Mouse (Mus musculus) limb, embryonic 15.5 days (tissue): Measurements from ENCODE around the gene Gm28230. TPM values are rescaled to one million over a fixed set of nuclear protein-coding genes. Genes with fewer than 3 reads are reported as not detected.

ENCODE experiments used
- ATAC-seq: fragments of 200-750 bp; cut with Nextera tagmentation; 2 replicates; pipeline ENCODE4 v1.8.0; 2017; ENCODE audit warnings: low read depth, moderate TSS enrichment; ENCODE audit not compliant: insufficient number of reproducible peaks, low FRiP score, low TSS enrichment
- H3K27ac ChIP-seq: fragments of 300-500 bp; sonication (generic); 2 replicates; pipeline ENCODE4 v1.5.1; 2015; ENCODE audit warnings: moderate library complexity, mild to moderate bottlenecking, inconsistent platforms
- H3K27me3 ChIP-seq: fragments of 300-500 bp; sonication (generic); 2 replicates; pipeline ENCODE4 v1.6.1; 2015; ENCODE audit warnings: inconsistent platforms
- H3K36me3 ChIP-seq: fragments of 300-500 bp; sonication (generic); 2 replicates; pipeline ENCODE4 v1.6.1; 2015; ENCODE audit warnings: inconsistent platforms
- H3K4me1 ChIP-seq: fragments of 300-500 bp; sonication (generic); 2 replicates; pipeline ENCODE4 v1.6.1; 2015; ENCODE audit warnings: inconsistent platforms
- H3K4me2 ChIP-seq: fragments of 300-500 bp; sonication (generic); 2 replicates; pipeline ENCODE4 v1.6.1; 2015; ENCODE audit warnings: mild to moderate bottlenecking, inconsistent platforms
- H3K4me3 ChIP-seq: fragments of 300-500 bp; sonication (generic); 2 replicates; pipeline ENCODE4 v1.5.1; 2015; ENCODE audit warnings: mild to moderate bottlenecking, inconsistent platforms
- H3K9ac ChIP-seq: fragments of 300-500 bp; sonication (generic); 2 replicates; pipeline ENCODE4 v1.6.1; 2015; ENCODE audit warnings: inconsistent platforms
- H3K9me3 ChIP-seq: fragments of 300-500 bp; sonication (generic); 2 replicates; pipeline ENCODE4 v1.6.1; 2016; ENCODE audit warnings: inconsistent platforms
- WGBS: fragments of 180-500 bp; shearing (Covaris S2); methylation state at CpG from one replicate; pipeline ENCODE4 v1.1.7; 2015; 5-methylcytosine and 5-hydroxymethylcytosine counted together
- polyA plus RNA-seq: library from polyadenylated mRNA; unstranded; fragments of >200 nt; fragmentation: Nextera tagmentation; extraction: Ambion mirVana; gene quantifications from 2 replicates; pipeline ENCODE4 v1.2.1, GENCODE M21; 2015

Gene Gm28230
- polyA plus RNA-seq, 1 experiment from 2014 or later, result 0.08 TPM

DNA sequence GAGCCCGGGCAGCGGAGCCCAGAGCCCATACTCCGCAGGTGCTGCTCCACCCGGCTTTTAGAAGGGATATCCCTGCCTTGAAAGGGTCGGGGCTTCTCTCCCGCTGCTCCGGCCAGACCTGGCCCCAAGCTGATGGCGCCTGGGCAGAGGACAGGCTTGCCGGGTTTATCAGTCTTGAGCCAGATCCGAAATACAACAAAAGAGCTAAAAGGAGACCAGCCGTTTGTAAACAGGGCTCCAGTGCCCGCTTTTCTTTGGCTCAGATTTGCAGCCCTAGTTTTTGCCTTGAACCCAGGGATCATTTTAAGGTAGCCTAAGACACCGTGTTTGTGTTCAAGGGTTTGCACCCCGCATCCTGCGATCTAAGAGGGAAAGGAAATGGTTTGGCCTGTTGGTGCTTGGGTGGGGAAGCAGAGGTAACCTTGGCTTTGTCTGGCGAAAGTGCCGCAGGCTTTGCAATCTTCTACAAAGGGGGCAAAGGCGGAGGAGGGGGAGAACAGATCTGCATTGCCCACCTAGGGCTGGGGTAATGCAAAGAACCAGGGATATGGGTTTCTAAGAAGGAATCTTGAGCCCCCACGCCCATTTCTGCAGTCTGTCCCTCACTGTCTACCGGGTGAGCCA lies 33.6 kb upstream of the Gm28230 start:
- Histone ChIP-seq H3K9ac (peak overlapping the region; percentile 52), H3K4me3 (peak overlapping the region; percentile 44), H3K9me3 (no peaks in the 10 kb centered on the region), H3K27me3 (peaks cover 77% of the 10 kb centered on the region), H3K4me2 (peak overlapping the region; percentile 62), H3K36me3 (no peaks in the 10 kb centered on the region; the same call in 1 of the 2 replicates), H3K4me1 (peaks cover 41% of the 10 kb centered on the region), H3K27ac (peak overlapping the region; percentile 86)
- ATAC-seq, result no peak
- WGBS, result 15% methylated on average over 20 of the region's 20 CpGs

DNA sequence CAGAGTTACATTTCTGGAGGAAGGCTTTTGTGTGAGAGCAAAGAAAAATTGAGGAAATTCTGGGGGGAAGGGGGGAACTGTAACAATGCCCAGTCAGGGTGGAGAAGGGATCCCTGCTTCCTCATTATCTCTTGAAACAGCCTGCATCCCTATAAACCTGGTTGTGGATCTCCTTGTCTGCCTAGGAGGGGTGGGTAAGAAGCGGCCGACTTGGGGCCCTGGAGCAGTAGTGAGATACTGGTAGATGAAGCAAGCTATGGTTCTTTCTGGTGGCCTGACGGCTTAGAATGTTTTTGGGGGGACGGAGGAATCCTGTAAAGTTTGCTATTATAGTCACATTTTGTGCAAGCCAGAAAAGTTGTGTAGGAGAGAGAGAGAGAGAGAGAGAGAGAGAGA lies 33.1 kb upstream of the Gm28230 start:
- Histone ChIP-seq H3K27me3 (peaks cover 79% of the 10 kb centered on the region), H3K4me3 (peak overlapping the region; percentile 44), H3K9me3 (no peaks in the 10 kb centered on the region), H3K4me2 (peak overlapping the region; percentile 62), H3K4me1 (peaks cover 46% of the 10 kb centered on the region), H3K36me3 (no peaks in the 10 kb centered on the region; the same call in 1 of the 2 replicates), H3K9ac (peak overlapping the region; percentile 52; the same call in 1 of the 2 replicates), H3K27ac (peak overlapping the region; percentile 86)
- WGBS, result 33% methylated on average over 4 of the region's 4 CpGs
- no peak for ATAC-seq

DNA sequence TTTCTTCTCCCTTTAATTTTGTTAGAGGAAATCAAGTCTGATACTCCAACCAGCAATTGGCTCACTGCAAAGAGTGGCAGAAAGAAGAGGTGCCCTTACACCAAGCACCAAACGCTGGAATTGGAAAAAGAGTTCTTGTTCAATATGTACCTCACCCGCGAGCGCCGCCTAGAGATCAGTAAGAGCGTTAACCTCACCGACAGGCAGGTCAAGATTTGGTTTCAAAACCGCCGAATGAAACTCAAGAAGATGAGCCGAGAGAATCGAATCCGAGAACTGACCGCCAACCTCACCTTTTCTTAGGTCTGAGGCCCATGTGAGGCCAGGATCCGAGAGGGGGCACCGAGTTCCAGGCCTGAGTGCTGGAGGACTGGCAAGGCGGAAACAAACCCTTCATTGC lies 32.5 kb upstream of the Gm28230 start:
- no peak overlapping the region for H3K9ac ChIP-seq
- H3K27me3 ChIP-seq, result peaks cover 80% of the 10 kb centered on the region
- 0 out of 2 replicates have a peak overlapping the region, but pooled peaks have one; percentile 86 for H3K27ac ChIP-seq
- H3K9me3 ChIP-seq, result no peaks in the 10 kb centered on the region
- peak overlapping the region; percentile 62 for H3K4me2 ChIP-seq
- H3K4me3 ChIP-seq, result peak overlapping the region; percentile 44
- 13% methylated on average over 16 of the region's 16 CpGs for WGBS
- no peak for ATAC-seq
- no peaks in the 10 kb centered on the region; the same call in 1 of the 2 replicates for H3K36me3 ChIP-seq
- peaks cover 52% of the 10 kb centered on the region for H3K4me1 ChIP-seq

DNA sequence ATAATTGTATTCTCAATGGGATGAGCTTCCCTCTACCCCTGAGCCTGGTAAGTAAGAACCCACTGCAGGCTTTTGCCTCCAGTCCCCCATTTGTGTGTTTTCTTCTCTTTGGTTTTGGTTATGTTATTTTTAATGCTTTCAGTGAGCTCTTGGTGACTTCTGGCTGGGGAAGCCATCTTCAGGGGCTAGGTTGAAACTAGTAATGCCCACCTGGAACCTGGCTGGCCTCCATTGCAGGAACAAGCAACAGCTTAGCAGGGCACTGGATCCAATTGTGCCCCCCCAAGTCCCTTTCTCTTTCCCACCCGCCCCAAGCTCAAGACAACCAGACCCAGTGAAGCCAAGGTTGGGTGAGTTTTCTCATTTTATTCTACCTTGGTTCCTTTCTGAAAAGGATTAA lies 31.1 kb upstream of the Gm28230 start:
- Histone ChIP-seq H3K9ac (no peak overlapping the region), H3K4me1 (peaks cover 60% of the 10 kb centered on the region), H3K27ac (no peak overlapping the region), H3K4me3 (no peak overlapping the region), H3K27me3 (peaks cover 84% of the 10 kb centered on the region), H3K36me3 (peaks cover 4% of the 10 kb centered on the region; the same call in 1 of the 2 replicates), H3K4me2 (no peak overlapping the region), H3K9me3 (no peaks in the 10 kb centered on the region)
- WGBS, result 36% methylated on average over 1 of the region's 1 CpGs
- ATAC-seq, result no peak

DNA sequence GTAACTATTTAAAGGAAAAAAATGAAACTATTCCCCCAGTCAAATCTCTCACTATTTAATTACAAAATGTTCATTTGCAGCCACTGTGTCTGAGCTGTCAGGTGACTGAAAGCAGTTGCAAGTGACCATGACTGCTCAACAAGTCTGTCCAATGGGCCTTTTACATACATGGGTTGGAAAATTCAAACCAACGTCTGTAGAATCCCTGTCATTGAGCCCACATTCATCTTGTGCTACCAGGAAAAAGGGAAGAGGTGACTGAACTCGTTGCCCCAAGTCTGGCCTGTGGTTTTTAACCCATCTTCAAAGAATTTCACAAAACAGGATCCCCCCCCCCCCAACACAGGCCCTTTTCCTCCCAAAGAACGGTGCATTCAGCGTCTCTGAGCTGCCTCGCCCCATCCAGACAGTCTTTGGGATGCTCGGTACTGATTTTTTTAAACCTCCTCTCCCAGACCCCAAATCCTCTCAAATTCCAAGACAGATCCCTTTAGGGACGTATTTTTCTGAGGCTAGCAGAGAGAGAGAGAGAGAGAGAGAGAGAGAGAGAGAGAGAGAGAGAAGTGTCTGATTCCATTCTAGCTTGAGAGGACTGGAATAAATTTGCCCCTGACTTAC lies 30.6 kb upstream of the Gm28230 start:
- WGBS, result 34% methylated on average over 7 of the region's 7 CpGs
- Histone ChIP-seq H3K4me1 (peaks cover 65% of the 10 kb centered on the region), H3K9ac (no peak overlapping the region), H3K27me3 (peaks cover 88% of the 10 kb centered on the region), H3K36me3 (peaks cover 4% of the 10 kb centered on the region; the same call in 1 of the 2 replicates), H3K4me2 (0 out of 2 replicates have a peak overlapping the region, but pooled peaks have one; percentile 15), H3K9me3 (no peaks in the 10 kb centered on the region), H3K27ac (peak overlapping the region; percentile 78), H3K4me3 (0 out of 2 replicates have a peak overlapping the region, but pooled peaks have one; percentile 48)
- no peak for ATAC-seq

DNA sequence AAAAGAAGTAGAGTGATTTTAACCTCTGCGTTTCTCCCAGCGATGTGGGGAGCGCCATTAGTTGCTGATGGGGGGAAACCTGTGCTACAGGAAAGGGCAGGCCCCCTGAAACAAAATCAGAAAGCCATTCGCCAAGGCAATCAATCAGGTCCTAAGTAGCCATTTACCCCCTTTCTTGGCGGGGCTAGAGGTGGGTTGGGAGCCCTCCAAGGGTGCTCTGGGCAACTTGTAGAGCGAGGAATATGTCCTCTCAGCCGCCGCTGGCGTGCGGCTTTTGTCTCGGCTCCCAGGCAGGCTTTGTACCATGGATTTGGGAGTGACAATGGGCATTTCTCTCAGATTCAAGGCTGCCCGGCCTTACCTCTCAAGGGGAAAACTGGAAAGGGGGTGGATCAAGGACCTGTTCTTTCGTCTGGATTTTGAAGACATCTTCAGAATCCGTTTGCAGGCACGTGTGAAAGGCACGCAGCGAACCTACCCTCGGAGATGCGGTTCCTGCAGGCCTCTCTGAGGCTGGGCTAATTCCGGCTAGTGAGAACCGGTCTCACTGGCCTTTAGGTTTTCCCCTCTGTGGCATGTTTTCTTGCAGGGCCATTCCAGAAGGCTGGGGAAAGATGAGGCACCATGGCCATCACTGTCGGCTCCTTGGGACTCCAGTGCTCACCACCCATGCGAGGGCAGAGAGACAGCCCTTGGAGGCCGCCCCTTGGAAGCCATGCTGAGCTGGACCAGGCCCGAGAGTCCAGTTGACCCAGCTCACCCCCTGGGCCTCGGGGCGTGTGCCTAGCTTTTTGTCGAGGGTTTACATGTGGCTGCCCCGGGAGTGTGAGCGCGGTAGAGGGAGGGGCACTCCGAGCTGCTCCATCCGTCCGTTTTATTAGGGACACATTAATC lies 29.8 kb upstream of the Gm28230 start:
- peak overlapping the region; percentile 78 for H3K27ac ChIP-seq
- H3K4me3 ChIP-seq, result peak overlapping the region; percentile 48; the same call in 1 of the 2 replicates
- 22% methylated on average over 34 of the region's 34 CpGs for WGBS
- H3K4me1 ChIP-seq, result peaks cover 58% of the 10 kb centered on the region
- no peak for ATAC-seq
- H3K4me2 ChIP-seq, result peak overlapping the region; percentile 61
- no peak overlapping the region; the same call in 1 of the 2 replicates for H3K9ac ChIP-seq
- no peaks in the 10 kb centered on the region for H3K9me3 ChIP-seq
- peaks cover 4% of the 10 kb centered on the region; the same call in 1 of the 2 replicates for H3K36me3 ChIP-seq
- H3K27me3 ChIP-seq, result peaks cover 85% of the 10 kb centered on the region

DNA sequence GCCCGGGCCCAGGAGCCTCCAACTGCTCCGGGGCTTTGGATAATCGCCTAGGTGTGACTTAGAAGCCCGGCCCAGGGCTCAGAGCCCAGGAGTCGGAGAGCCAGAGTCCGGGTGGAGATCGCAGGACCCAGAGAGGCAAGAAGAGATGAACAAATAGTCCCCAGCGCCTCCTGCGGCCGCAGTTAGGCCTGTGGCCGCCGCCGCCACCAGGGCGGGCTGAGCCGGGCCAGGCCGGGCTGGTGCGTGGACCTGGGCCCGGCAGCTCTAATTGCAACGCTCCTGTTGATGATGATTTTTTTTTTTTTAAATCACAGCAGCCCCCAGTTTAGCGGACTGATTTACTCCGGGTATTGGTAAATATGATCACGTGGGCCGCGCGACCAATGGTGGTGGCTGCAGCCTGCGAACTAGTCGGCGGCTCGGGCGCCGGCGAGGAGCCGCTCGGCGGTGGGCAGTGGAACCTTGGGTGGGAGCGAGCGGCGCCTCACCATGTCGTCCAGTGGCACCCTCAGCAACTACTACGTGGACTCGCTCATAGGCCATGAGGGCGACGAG lies 28.9 kb upstream of the Gm28230 start, which contains the start of gene Hoxd9:
TSS of gene Hoxd9 (plus strand) at position 161 of the 555 bp plus-strand sequence.
- Histone ChIP-seq H3K4me1 (peaks cover 50% of the 10 kb centered on the region), H3K36me3 (peaks cover 4% of the 10 kb centered on the region; the same call in 1 of the 2 replicates), H3K9ac (peak within 1 kb of the TSS; percentile 47), H3K27ac (peak within 1 kb of the TSS; percentile 78), H3K27me3 (peaks cover 81% of the 10 kb centered on the region), H3K4me2 (peak within 1 kb of the TSS; percentile 61), H3K4me3 (peak within 1 kb of the TSS; percentile 48), H3K9me3 (no peaks in the 10 kb centered on the region)
- WGBS, result 2% methylated on average over 43 of the region's 43 CpGs
- 0 out of 2 replicates have a peak, but pooled peaks have one; percentile 31 for ATAC-seq

DNA sequence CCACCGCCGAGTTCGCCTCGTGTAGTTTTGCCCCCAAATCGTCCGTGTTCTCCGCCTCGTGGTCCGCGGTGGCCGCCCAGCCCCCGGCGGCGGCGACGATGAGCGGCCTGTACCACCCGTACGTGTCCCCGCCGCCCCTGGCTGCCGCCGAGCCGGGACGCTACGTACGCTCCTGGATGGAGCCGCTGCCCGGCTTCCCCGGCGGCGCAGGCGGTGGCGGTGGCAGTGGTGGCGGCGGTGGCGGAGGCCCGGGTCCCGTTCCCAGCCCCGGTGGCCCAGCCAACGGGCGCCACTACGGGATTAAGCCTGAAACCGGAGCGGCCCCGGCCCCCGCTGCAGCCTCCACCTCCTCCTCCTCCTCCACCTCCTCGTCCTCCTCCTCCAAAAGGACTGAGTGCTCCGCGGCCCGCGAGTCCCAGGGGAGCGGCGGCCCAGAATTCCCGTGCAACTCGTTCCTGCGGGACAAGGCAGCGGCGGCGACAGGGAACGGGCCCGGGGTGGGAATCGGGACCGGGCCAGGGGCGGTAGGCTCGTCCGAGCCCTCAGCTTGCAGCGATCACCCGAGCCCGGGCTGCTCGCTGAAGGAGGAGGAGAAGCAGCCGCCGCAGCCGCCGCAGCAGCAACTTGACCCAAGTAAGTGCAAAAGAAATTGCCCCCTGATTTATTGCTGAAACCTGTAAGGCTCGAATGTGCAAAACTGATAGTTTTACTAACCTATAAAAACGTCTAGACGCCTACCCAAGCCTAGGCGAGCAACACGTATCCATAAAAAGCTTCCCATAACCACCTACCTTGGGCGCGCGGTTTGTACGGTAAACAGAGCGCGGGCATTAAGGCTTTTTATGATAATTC lies 28.1 kb upstream of the Gm28230 start:
- peak overlapping the region; percentile 61 for H3K4me2 ChIP-seq
- H3K4me3 ChIP-seq, result peak overlapping the region; percentile 48
- H3K27ac ChIP-seq, result peak overlapping the region; percentile 78
- no peaks in the 10 kb centered on the region for H3K9me3 ChIP-seq
- H3K4me1 ChIP-seq, result peaks cover 42% of the 10 kb centered on the region
- H3K27me3 ChIP-seq, result peaks cover 80% of the 10 kb centered on the region
- WGBS, result 3% methylated on average over 83 of the region's 86 CpGs
- H3K9ac ChIP-seq, result peak overlapping the region; percentile 47
- peak; percentile 35; the same call in 1 of the 2 replicates for ATAC-seq
- H3K36me3 ChIP-seq, result peaks cover 4% of the 10 kb centered on the region; the same call in 1 of the 2 replicates

DNA sequence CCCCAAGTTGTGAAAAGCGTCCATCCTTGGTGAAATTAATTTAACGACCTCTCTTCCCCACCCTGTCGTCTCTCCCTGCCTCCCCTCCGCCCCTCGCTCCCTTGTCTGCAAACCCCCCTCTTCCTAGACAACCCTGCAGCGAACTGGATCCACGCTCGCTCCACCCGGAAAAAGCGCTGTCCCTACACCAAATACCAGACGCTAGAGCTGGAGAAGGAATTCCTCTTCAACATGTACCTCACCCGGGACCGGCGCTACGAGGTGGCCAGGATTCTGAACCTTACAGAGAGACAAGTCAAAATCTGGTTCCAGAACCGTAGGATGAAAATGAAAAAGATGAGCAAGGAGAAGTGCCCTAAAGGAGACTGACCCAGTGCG lies 27.5 kb upstream of the Gm28230 start:
- H3K4me2 ChIP-seq, result peak overlapping the region; percentile 61
- 9% methylated on average over 17 of the region's 17 CpGs for WGBS

DNA sequence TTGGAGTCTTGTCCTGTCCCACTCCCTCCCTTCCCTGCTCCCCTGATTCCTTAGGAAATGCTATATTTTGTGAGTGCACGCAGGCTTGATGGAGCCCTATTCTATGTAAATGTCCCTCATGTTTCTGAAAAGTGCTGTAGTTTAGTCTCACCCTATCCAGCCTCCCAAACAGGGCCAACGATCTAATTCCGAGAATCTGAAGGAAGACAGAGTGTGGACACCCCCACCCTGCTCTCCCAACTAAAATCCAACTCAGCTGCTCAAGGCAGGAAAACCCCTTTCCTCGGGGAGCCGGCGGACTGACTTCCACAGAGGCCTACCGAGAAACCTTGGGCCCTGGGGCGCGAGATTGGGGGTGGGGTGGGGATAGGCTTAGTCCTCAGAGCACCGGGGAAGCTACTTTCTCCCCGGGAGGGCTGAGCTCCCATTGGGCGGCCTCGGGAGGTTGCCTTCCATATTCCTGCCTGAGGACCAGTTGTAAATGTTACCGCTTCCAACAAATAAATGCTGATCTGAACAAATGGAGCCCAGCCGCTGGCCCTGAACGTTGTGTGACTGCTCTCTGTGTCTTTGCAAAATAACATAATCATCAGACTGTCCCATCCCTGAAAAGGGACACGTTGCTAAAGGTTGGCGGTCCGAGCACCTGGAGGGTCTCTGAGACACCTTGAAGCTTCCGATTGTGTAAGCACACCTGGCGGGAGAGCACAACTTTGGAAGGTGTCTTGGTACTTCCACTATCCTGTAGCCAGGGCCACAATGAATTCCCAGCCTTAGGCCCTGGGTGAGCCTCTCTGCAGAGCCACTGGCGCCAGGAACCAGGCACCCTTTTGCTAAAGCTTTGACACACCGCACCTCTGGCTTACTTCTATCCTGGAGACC lies 26.6 kb upstream of the Gm28230 start:
- Histone ChIP-seq H3K4me3 (peak overlapping the region; percentile 48; the same call in 1 of the 2 replicates), H3K4me1 (peaks cover 52% of the 10 kb centered on the region), H3K9me3 (no peaks in the 10 kb centered on the region), H3K4me2 (peak overlapping the region; percentile 1; the same call in 1 of the 2 replicates), H3K27ac (no peak overlapping the region), H3K9ac (no peak overlapping the region), H3K36me3 (peaks cover 4% of the 10 kb centered on the region; the same call in 1 of the 2 replicates), H3K27me3 (peaks cover 84% of the 10 kb centered on the region)
- ATAC-seq, result no peak
- 37% methylated on average over 23 of the region's 23 CpGs for WGBS

More for the DNA sequence above, 27.5 kb upstream of the Gm28230 start:
- peaks cover 82% of the 10 kb centered on the region for H3K27me3 ChIP-seq
- peak overlapping the region; percentile 47; the same call in 1 of the 2 replicates for H3K9ac ChIP-seq
- H3K4me3 ChIP-seq, result peak overlapping the region; percentile 48
- peaks cover 4% of the 10 kb centered on the region; the same call in 1 of the 2 replicates for H3K36me3 ChIP-seq
- no peaks in the 10 kb centered on the region for H3K9me3 ChIP-seq
- no peak for ATAC-seq
- H3K4me1 ChIP-seq, result peaks cover 46% of the 10 kb centered on the region
- peak overlapping the region; percentile 78; the same call in 1 of the 2 replicates for H3K27ac ChIP-seq
